Mouse (Mus musculus): ENCODE data around the gene Srsf3. TPM values are rescaled to one million over a fixed set of nuclear protein-coding genes. Genes with fewer than 3 reads are reported as not detected.

Srsf3 gene
- polyA plus RNA-seq, 1 experiment from 2014 or later, result 425 TPM

DNA sequence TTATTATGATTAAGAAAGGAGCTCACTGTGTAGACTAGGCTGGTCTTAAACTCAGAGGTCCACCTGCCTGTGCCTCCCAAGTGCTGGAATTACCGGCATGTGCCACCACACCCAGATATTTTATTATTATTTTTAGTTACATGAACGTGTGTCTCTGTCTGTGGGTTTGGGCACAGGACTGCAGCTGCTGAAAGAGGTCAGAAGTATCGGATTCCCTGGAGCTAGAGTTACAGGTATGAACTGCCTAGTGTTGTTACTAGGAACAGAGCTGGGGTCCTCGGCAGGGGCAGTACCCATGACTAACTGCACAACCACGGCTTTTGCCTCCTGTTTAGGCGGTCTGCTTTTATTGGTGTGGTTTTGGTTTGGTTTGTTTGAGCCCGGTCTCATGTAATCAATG, 23.8 kb downstream of the Srsf3 start:
- Histone ChIP-seq H3K36me3 (ENCODE audit: control insufficient read depth, insufficient read depth, low read length) (no peaks in the 10 kb centered on the region), H3K27me3 (ENCODE audit: control insufficient read depth, insufficient read depth, low read depth, low read length) (no peaks in the 10 kb centered on the region), H3K4me3 (ENCODE audit: low read depth, low read length) (no peak overlapping the region), H3K27ac (ENCODE audit: low read length) (no peak overlapping the region), H3K4me1 (ENCODE audit: control insufficient read depth, insufficient read depth, low read length) (peaks cover 9% of the 10 kb centered on the region; the same call in 1 of the 2 replicates), H3K9ac (ENCODE audit: low read depth, low read length) (no peak overlapping the region), H3K4me2 (ENCODE audit: low read length) (no peak overlapping the region), H3K9me3 (replicated peaks; ENCODE audit: control insufficient read depth, low read length, poor library complexity, severe bottlenecking) (no peaks in the 10 kb centered on the region)
- WGBS, result 40% methylated on average over 7 of the region's 7 CpGs
- no peak for ATAC-seq

DNA sequence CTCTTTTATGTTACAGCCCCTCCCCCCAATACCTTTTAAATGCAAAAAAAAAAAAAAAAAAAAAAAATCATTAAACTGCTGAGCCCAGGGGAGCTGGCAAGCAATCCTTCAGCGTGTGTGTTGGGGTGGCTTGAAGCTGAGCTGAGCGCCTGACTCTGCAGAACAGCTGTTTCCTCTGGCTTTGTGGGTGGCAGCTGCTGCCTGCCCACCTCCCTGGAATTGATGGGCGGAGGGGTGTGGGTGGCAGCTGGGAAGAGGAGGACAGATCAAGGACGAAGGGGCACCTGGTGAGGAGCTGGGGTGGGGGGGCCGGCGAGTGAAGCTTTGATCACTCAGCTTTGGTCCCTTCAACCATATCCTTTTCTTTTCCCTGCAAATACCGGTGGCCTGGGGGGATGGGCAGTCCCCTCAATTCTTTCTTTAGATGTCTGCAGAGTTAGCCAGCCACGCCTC, 24.3 kb downstream of the Srsf3 start:
- H3K27ac ChIP-seq (ENCODE audit: low read length), result no peak overlapping the region
- no peaks in the 10 kb centered on the region for H3K27me3 ChIP-seq (ENCODE audit: control insufficient read depth, insufficient read depth, low read depth, low read length)
- no peaks in the 10 kb centered on the region for H3K36me3 ChIP-seq (ENCODE audit: control insufficient read depth, insufficient read depth, low read length)
- no peak overlapping the region for H3K9ac ChIP-seq (ENCODE audit: low read depth, low read length)
- no peak overlapping the region for H3K4me3 ChIP-seq (ENCODE audit: low read depth, low read length)
- ATAC-seq, result no peak
- peaks cover 9% of the 10 kb centered on the region; the same call in 1 of the 2 replicates for H3K4me1 ChIP-seq (ENCODE audit: control insufficient read depth, insufficient read depth, low read length)
- H3K4me2 ChIP-seq (ENCODE audit: low read length), result no peak overlapping the region
- H3K9me3 ChIP-seq (replicated peaks; ENCODE audit: control insufficient read depth, low read length, poor library complexity, severe bottlenecking), result no peaks in the 10 kb centered on the region
- WGBS, result 6% methylated on average over 8 of the region's 8 CpGs

DNA sequence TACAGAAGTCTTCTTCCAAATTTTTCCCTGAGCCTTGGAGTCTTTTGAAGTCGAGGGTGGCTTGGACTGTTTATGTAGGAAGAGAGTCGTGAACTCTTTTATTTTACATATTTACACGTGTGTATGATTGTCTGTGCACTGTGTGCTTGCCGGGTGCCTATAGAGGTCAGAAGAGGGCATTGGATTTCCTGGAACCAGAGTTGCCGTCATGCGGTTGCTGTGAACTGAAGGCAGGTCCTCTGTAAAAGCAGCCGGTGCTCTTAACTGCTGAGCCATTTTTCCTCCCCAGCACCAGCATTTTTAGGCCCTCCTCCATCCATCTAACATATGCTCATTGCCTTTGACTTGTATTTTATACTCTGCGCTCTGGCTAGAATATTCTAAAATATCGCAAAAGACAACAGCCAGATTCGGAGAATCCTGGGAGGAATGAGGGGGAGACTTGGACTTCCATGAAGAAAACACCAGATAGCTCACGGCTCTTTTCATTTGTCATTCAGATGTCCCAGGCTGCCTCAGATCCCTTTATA, 25.0 kb downstream of the Srsf3 start:
- H3K27me3 ChIP-seq (ENCODE audit: control insufficient read depth, insufficient read depth, low read depth, low read length), result no peaks in the 10 kb centered on the region
- WGBS, result 83% methylated on average over 11 of the region's 11 CpGs
- H3K9ac ChIP-seq (ENCODE audit: low read depth, low read length), result no peak overlapping the region
- H3K4me1 ChIP-seq (ENCODE audit: control insufficient read depth, insufficient read depth, low read length), result peaks cover 9% of the 10 kb centered on the region; the same call in 1 of the 2 replicates
- no peak for ATAC-seq
- no peak overlapping the region for H3K27ac ChIP-seq (ENCODE audit: low read length)
- no peak overlapping the region for H3K4me3 ChIP-seq (ENCODE audit: low read depth, low read length)
- H3K4me2 ChIP-seq (ENCODE audit: low read length), result no peak overlapping the region
- no peaks in the 10 kb centered on the region for H3K36me3 ChIP-seq (ENCODE audit: control insufficient read depth, insufficient read depth, low read length)
- H3K9me3 ChIP-seq (replicated peaks; ENCODE audit: control insufficient read depth, low read length, poor library complexity, severe bottlenecking), result no peaks in the 10 kb centered on the region

DNA sequence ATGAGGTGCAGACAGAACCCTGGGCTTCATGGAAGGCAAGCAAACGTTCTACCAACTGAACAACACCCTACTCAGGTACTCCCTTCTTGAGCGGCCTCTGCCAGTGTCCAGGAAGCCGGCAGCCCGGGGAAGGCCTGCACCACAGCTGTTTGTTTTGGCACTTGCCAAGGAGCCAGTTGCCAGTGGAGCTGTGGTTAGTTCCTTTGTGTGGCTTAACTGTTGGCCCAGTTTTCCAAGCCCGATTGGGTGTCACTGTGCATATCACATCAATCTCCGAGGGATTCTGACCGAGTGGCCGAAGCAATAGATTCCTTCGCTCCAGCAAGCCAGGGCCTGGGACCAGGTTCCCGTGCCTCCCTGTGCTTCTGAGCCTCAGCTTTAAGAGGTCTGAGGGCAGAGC, 25.5 kb downstream of the Srsf3 start:
- H3K27ac ChIP-seq (ENCODE audit: low read length), result no peak overlapping the region
- ATAC-seq, result no peak
- WGBS, result 79% methylated on average over 10 of the region's 10 CpGs

DNA sequence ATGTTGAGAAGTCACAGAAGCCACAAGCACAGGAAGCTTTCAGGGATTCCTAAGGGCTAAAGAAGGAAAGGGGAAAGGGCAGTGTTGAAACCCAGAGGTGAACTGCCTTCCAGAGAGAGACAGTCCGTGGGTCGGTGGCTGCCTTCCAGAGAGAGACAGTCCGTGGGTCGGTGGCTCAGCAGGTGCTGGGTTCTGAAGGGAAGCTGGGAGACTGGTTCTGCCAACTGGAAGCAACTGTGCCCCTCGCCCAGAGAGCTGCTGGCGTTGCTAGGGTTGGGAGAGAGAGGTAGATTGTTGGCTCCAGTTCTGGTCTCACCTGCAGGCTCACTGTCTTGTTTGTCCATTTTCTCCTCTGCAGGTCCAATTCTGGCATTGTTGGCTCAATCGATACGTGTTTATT, 26.1 kb downstream of the Srsf3 start:
- Histone ChIP-seq H3K36me3 (ENCODE audit: control insufficient read depth, insufficient read depth, low read length) (no peaks in the 10 kb centered on the region), H3K4me1 (ENCODE audit: control insufficient read depth, insufficient read depth, low read length) (peaks cover 9% of the 10 kb centered on the region; the same call in 1 of the 2 replicates), H3K9ac (ENCODE audit: low read depth, low read length) (no peak overlapping the region), H3K27ac (ENCODE audit: low read length) (no peak overlapping the region), H3K4me2 (ENCODE audit: low read length) (no peak overlapping the region), H3K9me3 (replicated peaks; ENCODE audit: control insufficient read depth, low read length, poor library complexity, severe bottlenecking) (no peaks in the 10 kb centered on the region), H3K27me3 (ENCODE audit: control insufficient read depth, insufficient read depth, low read depth, low read length) (no peaks in the 10 kb centered on the region), H3K4me3 (ENCODE audit: low read depth, low read length) (no peak overlapping the region)
- 77% methylated on average over 8 of the region's 8 CpGs for WGBS
- ATAC-seq, result no peak

More for the DNA sequence above, 25.5 kb downstream of the Srsf3 start:
- no peaks in the 10 kb centered on the region for H3K27me3 ChIP-seq (ENCODE audit: control insufficient read depth, insufficient read depth, low read depth, low read length)
- no peak overlapping the region for H3K4me2 ChIP-seq (ENCODE audit: low read length)
- H3K36me3 ChIP-seq (ENCODE audit: control insufficient read depth, insufficient read depth, low read length), result no peaks in the 10 kb centered on the region
- H3K9me3 ChIP-seq (replicated peaks; ENCODE audit: control insufficient read depth, low read length, poor library complexity, severe bottlenecking), result no peaks in the 10 kb centered on the region
- H3K4me1 ChIP-seq (ENCODE audit: control insufficient read depth, insufficient read depth, low read length), result peaks cover 9% of the 10 kb centered on the region; the same call in 1 of the 2 replicates
- no peak overlapping the region for H3K9ac ChIP-seq (ENCODE audit: low read depth, low read length)
- H3K4me3 ChIP-seq (ENCODE audit: low read depth, low read length), result no peak overlapping the region

DNA sequence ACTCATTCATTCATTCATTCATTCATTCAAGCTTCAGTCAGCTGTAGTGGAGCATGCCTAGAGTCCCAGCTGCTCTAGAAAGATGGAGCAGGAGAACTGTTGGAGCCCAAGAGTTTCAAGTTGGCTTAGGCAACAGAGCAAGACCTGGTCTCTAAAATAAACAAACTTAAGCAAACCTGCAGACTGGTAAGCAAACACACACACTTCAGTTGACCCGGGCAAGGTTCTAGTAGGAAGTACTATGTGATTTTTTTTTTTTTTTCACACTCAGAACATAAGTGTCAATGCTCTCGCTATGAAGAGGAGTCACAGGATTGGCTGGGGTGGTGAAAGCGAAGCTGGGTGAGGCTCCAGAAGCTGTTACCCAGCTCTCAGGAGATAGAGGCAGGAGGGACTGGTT, 27.2 kb downstream of the Srsf3 start:
- 93% methylated on average over 3 of the region's 3 CpGs for WGBS
- Histone ChIP-seq H3K36me3 (ENCODE audit: control insufficient read depth, insufficient read depth, low read length) (no peaks in the 10 kb centered on the region), H3K4me3 (ENCODE audit: low read depth, low read length) (no peak overlapping the region), H3K4me2 (ENCODE audit: low read length) (no peak overlapping the region), H3K27ac (ENCODE audit: low read length) (no peak overlapping the region), H3K4me1 (ENCODE audit: control insufficient read depth, insufficient read depth, low read length) (peaks cover 9% of the 10 kb centered on the region; the same call in 1 of the 2 replicates), H3K9me3 (replicated peaks; ENCODE audit: control insufficient read depth, low read length, poor library complexity, severe bottlenecking) (no peaks in the 10 kb centered on the region), H3K27me3 (ENCODE audit: control insufficient read depth, insufficient read depth, low read depth, low read length) (no peaks in the 10 kb centered on the region), H3K9ac (ENCODE audit: low read depth, low read length) (no peak overlapping the region)
- no peak for ATAC-seq

DNA sequence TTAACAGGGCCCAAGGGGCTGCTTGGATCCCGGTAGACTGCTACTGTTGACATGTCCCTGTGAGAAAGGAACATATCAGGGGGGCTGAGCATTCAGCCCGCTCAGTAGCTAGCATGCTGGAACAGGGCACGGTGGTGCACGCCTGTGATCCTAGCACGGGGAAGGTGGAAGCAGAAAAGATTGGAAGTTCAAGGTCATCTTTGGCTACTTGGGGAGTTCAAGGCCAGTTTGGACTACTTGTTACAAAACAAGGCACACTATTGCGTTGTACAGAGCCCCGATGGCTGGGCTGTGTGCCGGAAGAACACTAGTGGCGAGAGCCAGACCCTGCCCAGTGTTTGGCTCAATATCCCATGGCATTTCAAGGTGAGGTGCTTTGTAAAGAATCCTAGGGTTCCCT, 28.5 kb downstream of the Srsf3 start:
- no peak overlapping the region for H3K27ac ChIP-seq (ENCODE audit: low read length)
- H3K9me3 ChIP-seq (replicated peaks; ENCODE audit: control insufficient read depth, low read length, poor library complexity, severe bottlenecking), result no peaks in the 10 kb centered on the region
- no peak overlapping the region for H3K9ac ChIP-seq (ENCODE audit: low read depth, low read length)
- no peak overlapping the region for H3K4me3 ChIP-seq (ENCODE audit: low read depth, low read length)
- no peaks in the 10 kb centered on the region for H3K27me3 ChIP-seq (ENCODE audit: control insufficient read depth, insufficient read depth, low read depth, low read length)
- no peaks in the 10 kb centered on the region for H3K36me3 ChIP-seq (ENCODE audit: control insufficient read depth, insufficient read depth, low read length)
- peaks cover 9% of the 10 kb centered on the region; the same call in 1 of the 2 replicates for H3K4me1 ChIP-seq (ENCODE audit: control insufficient read depth, insufficient read depth, low read length)
- WGBS, result 90% methylated on average over 9 of the region's 9 CpGs
- H3K4me2 ChIP-seq (ENCODE audit: low read length), result no peak overlapping the region
- ATAC-seq, result no peak

DNA sequence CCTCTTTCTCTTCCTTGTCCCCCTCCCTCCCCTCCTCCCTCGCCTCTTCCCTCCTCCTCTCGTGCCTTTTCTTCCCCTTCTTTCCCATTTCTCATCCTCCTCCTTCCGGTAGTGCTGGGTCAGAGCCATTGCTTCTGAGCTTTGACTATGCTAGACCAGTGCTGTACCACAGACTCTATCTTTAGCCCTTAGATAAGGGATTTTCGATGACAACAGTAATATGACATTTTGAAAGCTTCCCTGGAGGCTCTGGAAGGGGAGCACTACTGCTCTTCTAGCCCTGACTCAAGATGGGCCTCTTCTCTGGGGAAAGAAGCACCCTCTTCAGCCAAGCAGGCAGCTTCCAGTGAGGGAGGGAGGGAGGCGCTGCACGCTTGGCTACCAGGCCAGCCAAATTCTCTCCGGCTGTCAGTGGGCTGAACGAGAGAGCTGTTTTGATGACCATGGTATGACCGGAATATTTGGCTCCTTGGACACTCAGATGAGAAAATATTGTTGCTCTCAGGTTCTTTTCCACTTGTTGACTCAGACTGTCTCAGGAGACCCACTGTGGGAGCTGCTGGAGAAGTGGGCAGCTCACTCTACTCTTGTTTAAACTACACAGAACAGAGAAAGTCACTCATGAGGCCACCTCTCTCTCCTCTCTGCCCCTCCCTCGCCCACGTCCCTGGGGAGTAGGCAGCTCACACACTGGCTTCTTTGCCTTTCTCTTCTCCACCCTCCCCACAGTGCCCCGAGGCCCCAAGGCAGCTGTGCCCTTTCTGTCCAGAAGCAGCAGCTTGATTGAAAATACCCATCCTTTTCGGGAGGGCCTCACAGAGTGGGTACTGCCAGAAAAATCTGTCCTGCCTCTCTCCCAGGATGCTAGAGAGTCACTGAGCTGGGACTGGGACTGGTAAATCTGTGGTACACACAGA, 29.9 kb downstream of the Srsf3 start:
- Histone ChIP-seq H3K27ac (ENCODE audit: low read length) (no peak overlapping the region), H3K27me3 (ENCODE audit: control insufficient read depth, insufficient read depth, low read depth, low read length) (no peaks in the 10 kb centered on the region), H3K36me3 (ENCODE audit: control insufficient read depth, insufficient read depth, low read length) (no peaks in the 10 kb centered on the region), H3K9ac (ENCODE audit: low read depth, low read length) (no peak overlapping the region), H3K4me1 (ENCODE audit: control insufficient read depth, insufficient read depth, low read length) (no peaks in the 10 kb centered on the region), H3K9me3 (replicated peaks; ENCODE audit: control insufficient read depth, low read length, poor library complexity, severe bottlenecking) (no peaks in the 10 kb centered on the region), H3K4me3 (ENCODE audit: low read depth, low read length) (no peak overlapping the region), H3K4me2 (ENCODE audit: low read length) (no peak overlapping the region)
- WGBS, result 57% methylated on average over 13 of the region's 13 CpGs
- ATAC-seq, result no peak

All from midbrain, embryonic 16.5 days (tissue).